Mouse (Mus musculus) kidney, postnatal 36 days (tissue): ENCODE results near the gene Nhp2.
A peak's percentile ranks its signal among the peaks of the same experiment; 100 is the strongest.

Experiments used
- DNase-seq, 2 experiments: peaks; one replicate each; pipeline ENCODE4 v3.0.0; 2021 to 2022; ENCODE audit warnings: mixed read lengths in 2 of 2

Gene Nhp2

GRCm38 (mm10) chr11:51619409-51620060 is at the start of gene Nhp2:
Nhp2 (plus strand) TSS chr11:51619735.
- peak; percentile 99 for DNase-seq

DNA sequence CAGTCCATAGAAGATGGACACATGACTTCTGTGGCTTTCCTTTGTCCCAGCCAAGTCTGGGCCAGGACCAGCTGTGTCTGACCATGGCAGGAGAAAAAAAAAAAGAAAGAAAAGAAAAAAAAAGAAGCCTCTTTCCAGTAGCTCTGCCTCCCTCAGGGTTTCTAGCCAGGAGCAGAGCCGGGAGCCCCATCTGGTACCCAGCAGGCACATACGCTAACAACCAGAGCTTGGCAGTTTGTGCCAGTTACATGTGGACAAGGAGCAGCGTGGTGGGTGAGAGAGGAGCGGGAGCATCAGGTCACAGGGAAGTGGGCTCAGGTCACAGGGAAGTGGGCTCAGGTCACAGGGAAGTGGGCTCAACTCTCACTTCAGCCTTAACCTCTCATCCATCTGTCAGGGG is 43.1 kb upstream of the Nhp2 start:
- DNase-seq, result no peak

DNA sequence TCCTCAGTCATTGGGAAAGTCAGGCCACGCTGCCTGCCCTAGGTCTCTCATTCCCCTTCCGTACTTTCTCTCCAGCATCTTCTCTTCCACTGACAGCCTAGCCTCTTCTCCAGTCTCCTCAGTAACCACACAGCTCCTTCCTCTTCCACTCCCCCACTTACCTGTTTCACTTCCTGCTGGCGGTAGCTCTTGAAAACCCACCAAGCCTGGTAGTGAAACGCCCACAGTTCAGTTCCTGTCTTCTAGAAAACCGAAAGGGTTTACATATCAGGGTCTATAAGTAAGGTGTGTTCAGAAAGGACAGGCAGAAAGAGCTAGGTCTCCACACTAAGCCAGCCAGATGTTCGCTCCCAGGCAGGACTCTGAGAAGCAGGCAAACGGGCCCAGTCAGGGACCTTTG is 41.9 kb upstream of the Nhp2 start:
- DNase-seq, result no peak

DNA sequence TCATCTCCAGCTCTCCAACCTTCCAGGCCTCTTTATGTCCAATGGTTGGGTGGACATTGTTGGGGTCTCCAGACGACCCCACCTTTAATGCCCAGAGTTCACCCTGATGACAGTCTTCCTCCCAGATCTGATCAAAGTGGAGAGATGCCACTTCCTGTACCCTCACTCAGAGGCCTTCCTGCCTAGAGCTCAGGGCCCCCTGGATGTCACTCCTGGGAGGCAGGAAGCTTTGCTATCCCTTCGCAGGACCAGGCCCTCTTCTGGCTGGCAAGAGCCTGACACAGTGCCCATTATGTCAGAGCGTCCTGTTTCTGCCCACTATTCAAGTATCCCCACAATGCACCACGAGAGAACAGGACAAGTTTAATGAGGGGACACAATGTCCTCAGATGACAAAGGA is 40.5 kb upstream of the Nhp2 start:
- DNase-seq, result no peak

DNA sequence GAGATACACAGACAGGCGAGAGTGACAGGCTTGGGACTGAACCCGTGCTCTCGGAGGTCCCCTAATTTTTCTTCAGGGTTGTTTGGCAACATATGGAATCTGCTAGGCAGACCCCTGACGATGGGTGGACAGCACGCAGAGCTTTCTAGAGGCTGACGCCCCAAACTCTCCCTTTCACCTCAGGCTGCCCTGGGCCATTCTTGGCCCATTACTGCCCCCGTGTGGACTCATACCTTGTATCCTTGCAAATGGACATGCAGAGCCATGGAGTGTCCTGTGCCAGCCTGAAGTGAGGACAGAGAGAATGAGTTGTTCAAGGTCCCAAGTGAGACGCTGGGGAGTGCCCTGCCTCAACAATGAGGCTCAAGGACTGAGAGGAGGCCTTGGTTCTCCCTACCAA is 36.8 kb upstream of the Nhp2 start:
- DNase-seq, result peak; percentile 85 to 92

DNA sequence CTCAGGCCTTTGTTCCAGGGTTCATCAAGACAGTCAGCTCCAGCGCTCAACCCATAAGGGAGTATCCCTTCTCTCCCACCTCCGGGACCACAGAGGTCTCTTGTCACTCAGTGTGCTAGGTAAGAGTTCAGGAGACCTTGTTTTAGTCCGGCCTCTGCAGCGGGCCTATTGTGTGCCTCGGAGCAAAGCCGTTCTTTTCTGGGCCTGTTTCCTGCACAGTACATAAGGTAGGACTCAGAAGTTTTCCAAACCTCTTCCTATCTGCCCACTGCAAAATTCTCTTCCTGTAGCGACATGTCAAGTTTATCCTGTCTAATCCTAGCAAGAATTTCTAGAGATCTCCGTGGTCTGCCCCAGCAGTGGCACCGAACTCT is 35.5 kb upstream of the Nhp2 start:
- peak in 1 of 2 experiments; percentile 19 for DNase-seq

- DNase-seq, result peak; percentile 98
Observed at GRCm38 (mm10) chr11:51584431-51585248, 34.9 kb upstream of the Nhp2 start, which contains the start of gene Phykpl. Phykpl (plus strand) TSS chr11:51584757.

GRCm38 (mm10) chr11:51585608-51586252 is 33.8 kb upstream of the Nhp2 start:
- DNase-seq, result peak; percentile 37 to 39

DNA sequence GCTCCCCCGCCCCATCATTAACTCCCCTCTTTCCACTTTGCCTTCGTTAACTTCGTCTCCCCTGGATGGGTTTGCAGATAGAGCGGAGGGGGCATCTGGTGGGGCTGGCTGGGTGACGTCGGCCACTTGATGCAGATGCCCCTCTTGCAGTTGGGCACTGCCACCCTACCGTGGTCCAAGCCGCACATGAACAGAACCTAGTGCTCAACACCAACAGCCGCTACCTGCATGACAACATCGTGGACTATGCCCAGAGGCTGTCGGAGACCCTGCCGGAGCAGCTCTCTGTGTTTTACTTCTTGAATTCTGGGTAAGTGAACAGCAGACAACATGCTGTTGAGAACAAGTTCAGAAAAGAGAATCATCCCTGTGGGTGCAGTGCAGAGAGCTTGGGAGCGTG is 33.1 kb upstream of the Nhp2 start:
- DNase-seq, result peak in 1 of 2 experiments; percentile 14

DNA sequence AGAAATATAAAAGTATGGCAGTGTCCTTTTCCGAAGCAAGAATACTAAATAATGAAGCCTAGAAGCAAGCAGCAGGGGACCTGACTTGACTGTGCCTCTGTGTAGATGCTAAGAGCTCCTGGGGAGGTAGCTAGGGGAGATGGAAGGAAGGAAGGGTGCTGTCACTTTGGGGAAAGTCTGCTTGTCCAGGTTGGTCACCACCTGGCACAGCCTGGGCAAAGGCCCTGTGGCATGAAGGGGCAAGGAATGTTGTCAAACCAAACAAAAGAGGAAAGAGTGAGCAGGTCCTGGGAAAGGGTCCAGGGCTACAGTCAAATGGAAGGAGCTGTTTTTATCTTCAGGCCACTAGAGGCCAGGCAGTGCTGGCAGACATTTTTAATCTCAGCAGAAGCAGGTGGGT is 32.5 kb upstream of the Nhp2 start:
- DNase-seq, result no peak

DNA sequence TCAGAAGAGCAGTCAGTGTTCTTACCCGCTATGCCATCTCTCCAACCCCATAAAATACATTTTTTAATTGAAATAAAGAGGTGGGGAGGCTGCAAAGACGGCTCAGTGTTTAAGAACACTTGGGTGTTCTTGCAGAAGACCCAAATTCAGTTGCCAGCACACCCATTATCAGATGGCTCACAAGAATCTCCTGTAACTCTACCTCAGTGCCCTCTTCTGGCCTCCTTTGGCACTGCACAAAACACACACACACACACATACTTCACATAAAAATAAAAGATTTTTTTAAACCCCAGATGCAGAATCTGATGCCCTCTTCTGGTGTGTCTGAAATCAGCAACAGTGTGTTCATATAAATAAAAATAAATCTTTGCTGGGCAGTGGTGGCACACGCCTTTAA is 30.7 kb upstream of the Nhp2 start:
- no peak for DNase-seq

DNA sequence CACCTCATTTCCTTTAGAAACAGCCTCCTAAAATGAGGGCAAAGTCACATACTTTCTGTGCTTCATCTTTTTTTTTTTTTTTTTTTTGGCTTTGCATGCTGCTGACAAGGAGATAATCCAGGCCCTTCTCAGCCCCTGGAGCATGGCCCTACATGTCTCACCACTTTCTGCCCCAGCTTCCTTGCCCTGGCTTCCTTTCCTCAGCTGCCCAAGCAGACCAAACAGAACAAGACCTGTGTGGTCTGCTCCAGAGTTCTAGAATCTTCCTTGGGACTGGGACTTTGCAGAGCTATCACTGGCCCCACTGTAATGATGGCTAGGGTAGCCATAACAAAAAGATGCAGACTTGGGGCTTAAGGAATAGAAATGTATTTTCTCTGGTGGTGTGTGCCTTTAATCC is 29.5 kb upstream of the Nhp2 start:
- DNase-seq, result no peak

DNA sequence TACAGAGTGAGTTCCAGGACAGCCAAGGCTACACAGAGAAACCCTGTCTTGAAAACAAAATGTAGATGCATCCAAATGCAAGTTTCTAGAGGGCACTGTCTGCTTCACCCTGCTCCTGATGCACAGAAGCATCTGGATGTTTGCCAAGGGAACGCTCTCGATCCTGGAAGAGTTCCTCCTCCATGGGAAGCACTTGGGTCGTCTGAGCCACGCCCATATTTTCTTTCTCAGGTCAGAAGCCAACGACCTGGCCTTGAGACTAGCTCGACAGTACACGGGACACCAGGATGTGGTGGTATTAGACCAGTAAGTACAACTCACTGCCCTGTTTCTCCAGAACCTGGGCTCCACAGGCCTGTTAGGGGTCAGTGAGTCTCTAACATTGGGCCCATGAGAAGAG is 28.4 kb upstream of the Nhp2 start:
- DNase-seq, result peak; percentile 30 to 38

DNA sequence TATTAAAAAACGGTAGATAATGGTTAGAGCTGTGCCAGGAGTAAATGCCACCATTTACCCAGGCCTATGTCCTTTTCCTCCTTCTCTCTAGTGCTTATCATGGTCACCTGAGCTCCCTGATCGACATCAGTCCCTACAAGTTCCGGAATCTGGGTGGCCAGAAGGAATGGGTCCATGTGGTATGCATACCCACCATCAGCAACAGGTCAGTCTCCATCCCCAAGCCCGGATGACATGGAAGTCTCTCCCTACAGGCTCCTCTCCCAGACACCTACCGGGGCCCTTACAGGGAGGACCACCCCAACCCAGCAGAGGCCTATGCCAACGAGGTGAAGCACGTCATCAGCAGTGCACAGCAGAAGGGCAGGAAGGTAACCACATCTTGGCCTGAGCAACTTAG is 27.6 kb upstream of the Nhp2 start:
- no peak for DNase-seq

- DNase-seq, result no peak
Observed at GRCm38 (mm10) chr11:51593368-51593767, 26.2 kb upstream of the Nhp2 start.

DNA sequence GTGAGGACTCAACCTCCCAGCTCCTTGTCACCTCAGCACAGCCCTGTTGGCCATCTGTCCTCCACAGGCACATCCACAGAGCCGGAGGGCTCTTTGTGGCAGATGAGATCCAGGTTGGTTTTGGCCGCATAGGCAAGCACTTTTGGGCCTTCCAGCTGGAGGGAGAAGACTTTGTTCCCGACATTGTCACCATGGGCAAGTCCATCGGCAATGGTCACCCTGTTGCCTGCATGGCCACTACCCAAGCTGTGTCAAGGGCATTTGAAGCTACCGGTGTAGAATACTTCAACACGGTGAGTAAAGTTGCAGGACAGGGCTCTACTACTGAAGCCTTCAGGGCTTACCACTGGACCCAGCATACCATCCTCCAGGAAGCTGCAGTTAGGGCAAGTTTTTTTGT is 25.7 kb upstream of the Nhp2 start:
- DNase-seq, result no peak

GRCm38 (mm10) chr11:51594715-51595350 is 24.7 kb upstream of the Nhp2 start:
- DNase-seq, result no peak

DNA sequence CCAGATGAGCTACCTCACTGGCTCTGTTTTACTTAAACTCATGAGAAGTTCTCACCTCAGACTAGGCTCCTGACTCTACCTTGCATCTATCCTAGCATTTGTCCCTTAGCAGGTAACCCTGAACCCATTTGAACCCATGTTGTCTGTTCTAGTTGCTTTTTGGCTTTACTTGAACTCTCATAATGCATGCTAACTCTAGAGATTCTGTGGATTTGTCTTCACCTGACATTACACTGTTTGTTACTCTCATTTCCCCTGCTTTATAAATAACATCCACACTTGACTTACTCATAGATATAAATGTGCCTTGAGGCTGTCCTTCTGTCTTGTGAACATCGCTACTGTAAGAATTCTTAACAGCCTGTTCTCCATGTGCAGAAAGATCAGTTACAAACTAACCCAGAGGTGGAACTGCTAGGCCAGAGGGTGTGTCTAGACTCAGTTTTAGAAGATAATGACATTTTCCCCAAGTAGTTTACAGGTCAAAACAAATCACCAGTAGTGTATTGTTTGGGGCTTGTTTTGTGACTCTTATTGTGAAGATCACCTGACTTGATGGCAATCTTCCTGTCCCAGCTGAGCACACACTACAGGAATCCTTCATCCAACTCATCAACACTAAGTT is 24.0 kb upstream of the Nhp2 start:
- no peak for DNase-seq

DNA sequence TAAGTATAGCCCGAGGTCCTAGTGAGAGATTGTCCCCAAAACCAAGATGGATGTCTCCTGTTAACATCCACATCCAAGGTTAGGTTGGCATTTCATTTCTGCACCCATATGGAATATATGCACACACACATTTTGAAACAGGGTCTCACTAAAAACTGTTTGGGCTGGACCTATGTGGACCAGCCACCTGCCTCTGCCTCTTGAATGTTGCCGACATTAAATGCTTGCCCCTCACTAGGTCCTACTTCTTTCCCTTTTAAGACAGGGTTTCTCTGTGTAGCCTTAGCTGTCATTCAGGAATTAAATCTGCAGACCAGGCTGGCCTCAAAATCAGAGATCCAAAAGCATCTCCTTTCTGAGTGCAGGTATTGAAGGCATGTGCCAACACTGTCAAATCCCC is 22.0 kb upstream of the Nhp2 start:
- no peak for DNase-seq

GRCm38 (mm10) chr11:51602253-51602652 is 17.3 kb upstream of the Nhp2 start:
- DNase-seq, result no peak

DNA sequence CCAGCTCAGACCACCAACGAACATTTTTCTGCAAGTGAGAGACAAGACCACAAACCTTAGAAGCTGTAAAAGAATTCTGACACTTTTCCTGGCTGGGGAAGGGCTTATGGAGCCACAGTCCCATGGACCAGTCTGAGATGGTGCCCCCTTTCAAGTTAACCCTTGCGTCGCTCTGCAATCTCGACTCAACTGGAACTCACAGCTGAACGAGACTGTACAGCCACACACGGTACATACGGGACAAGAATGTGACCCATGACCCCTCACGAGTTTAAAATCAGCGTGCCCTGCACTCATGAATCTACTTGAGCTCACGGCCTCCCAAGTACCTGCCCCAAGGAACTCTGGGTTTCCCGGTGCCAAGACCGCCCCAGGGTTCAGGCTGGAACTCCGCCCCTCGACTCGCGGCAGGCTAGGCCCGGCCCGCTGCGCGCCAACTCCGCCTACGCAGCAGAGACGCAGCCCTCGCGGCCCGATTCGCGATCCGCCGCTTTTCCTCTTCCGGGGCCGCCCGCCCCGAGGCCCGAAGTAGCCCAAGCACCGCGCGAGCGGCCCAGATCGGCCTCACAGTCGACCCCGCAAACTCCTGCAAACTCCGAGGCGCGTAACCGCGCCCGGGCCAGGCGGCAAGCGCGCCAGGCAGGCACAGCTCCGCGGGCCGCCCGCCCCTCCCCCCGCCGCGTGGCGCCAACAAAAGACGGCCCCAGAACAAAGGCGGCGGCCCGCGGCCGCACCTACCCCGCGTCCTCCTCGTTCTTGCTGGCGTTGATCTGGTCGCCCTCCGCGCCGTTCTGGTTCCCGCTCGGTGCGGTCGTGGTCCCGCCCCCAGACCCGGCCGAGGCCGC is 13.7 kb upstream of the Nhp2 start:
- DNase-seq, result peak; percentile 96
